Mouse (Mus musculus) cortical plate, adult 2 months (tissue): ENCODE data around the gene Gramd2.

Source experiments
- CTCF ChIP-seq: fragments of 200-500 bp; IDR thresholded peaks from 2 replicates; pipeline ENCODE4 v1.5.1; 2011; ENCODE audit warnings: mild to moderate bottlenecking, control low read depth, low read length; ENCODE audit not compliant: insufficient read depth; ENCODE audit errors: extremely low read depth
- POLR2A ChIP-seq: fragments of 200-500 bp; IDR thresholded peaks from 2 replicates; pipeline ENCODE4 v1.6.1; 2011; ENCODE audit warnings: mild to moderate bottlenecking, low read length, control low read depth; ENCODE audit not compliant: insufficient read depth; ENCODE audit errors: extremely low read depth

GRCm38 (mm10) chr9:59687416-59688046, 7.6 kb downstream of the Gramd2 start:
- TF ChIP-seq CTCF (no peak), POLR2A (peak; percentile 44; the same call in 1 of the 2 replicates)
